Mouse (Mus musculus): Measurements from ENCODE around the gene Krtap6-2. TPM values are rescaled to one million over a fixed set of nuclear protein-coding genes. Genes with fewer than 3 reads are reported as not detected.

Gene Krtap6-2
- not detected for polyA plus RNA-seq (2017; shearing (Covaris generic))

GRCm38 (mm10) chr16:89420011-89420410 lies at the start of gene Krtap6-2:
TSS of gene Krtap6-2 (minus strand) at chr16:89420111.

DNA sequence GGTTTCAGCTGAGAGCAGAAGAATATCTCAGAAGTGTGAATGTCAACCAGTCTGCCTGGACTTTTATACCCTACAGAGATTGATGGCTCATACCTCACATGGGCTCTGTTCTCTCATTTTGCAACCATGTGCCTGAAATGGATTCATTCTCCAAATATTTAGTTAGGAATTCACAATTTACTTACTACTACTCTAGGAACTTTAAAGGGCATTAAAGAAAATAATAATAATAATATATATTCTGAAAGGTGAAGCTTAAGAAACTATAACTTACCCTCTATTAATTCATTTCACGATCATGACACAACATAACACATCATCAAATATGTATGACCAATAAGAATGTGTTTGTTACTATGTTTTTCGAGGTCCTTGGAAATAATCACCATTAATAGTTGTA lies 16.1 kb downstream of the Krtap6-2 start, which contains the start of gene Krtap21-1:
TSS of gene Krtap21-1 (minus strand) at position 101 of the 400 bp plus-strand sequence.

Other genes starting within 250 kb of the Krtap6-2 start
- not detected for gene 1110057P08Rik, start 245.4 kb downstream of the Krtap6-2 start, polyA plus RNA-seq (2017; shearing (Covaris generic))
- not detected for gene Krtap20-2, start 214.2 kb downstream of the Krtap6-2 start, polyA plus RNA-seq (2017; shearing (Covaris generic))
- under 1 TPM in 1 of 2 experiments, not detected in 1; 0.37 TPM for gene Krtap21-1, start 16.2 kb downstream of the Krtap6-2 start, polyA plus RNA-seq (2017; shearing (Covaris generic))
- not detected for gene Krtap8-1, start 67.8 kb upstream of the Krtap6-2 start, polyA plus RNA-seq (2017; shearing (Covaris generic))
- gene Krtap7-1, start 88.2 kb upstream of the Krtap6-2 start, polyA plus RNA-seq (2017; shearing (Covaris generic)): under 1 TPM in 1 of 2 experiments, not detected in 1; 0.29 TPM
- gene Krtap11-1, start 151.1 kb upstream of the Krtap6-2 start, polyA plus RNA-seq (2017; shearing (Covaris generic)): not detected